Mouse (Mus musculus) A20 (cell line): ENCODE data around the gene Usp36.
A peak's percentile ranks its signal among the peaks of the same experiment; 100 is the strongest.

Experiments used
- DNase-seq: peaks from one replicate; pipeline ENCODE4 v3.0.0-alpha.2; 2011; ENCODE audit warnings: low read depth, low spot score

The Usp36 gene

GRCm38 (mm10) chr11:118248150-118249011 lies 41.7 kb downstream of the Usp36 start, which contains the start of gene Cyth1:
TSS of gene Cyth1 (minus strand) at chr11:118248592.
- peak; percentile 99 for DNase-seq

DNA sequence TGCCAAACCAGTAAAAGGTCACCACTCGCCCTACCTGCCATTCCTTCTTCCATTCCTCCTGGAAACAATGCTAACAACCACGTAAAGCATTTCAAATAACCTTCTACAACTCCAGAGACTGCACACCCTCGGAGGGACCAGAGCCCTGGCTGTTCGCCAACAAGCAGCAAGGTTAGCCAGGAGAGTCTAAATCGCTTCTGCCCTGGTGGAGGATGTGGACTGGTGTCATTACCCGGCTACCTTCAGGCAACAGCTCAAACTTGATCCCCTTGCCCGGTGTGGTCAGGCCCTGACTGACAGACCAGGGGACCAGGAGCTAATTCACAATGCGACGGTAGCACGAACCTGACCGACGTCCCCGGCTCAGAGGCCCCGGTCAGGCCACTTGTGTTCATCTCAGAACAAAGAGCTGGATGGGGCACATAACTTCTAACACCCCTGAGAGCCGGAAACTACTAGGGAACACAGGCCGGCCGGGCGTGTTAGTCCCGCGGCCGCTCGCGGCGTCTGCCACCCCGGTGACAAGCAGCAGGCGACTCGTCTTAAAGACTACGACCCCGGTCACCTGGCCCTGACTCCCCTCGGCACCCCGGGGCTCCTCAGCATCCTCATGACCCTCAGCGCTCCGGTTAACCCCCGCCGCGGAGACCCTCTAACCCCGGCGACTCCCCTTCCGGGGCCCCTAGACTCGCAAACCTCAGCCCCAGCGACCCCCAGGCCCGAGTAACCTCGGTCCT lies 42.5 kb downstream of the Usp36 start:
- DNase-seq: peak; percentile 81

DNA sequence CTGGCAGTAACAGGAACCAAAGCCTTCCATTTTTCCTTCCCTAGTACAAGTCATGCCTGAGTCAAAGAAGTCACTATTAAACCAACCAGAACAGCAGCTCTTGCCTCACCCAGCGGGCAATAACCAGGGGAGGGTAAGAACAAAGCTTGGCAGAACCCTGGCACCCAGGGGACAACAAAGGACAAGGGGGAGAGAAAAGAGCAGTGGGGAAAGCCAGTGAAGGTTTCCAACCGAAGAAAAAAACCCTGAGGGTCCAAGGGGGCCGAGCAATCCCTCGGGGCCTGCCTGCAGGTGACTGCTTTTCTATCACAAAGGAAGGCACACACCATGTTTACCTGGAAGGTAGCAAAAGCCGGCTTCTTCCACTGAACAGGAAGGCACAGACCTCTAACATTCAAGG lies 43.3 kb downstream of the Usp36 start:
- peak; percentile 63 for DNase-seq

- peak; percentile 82 for DNase-seq
These were observed 44.9 kb downstream of the Usp36 start for GRCm38 (mm10) chr11:118245130-118245529.

GRCm38 (mm10) chr11:118243627-118244261 lies 46.3 kb downstream of the Usp36 start:
- DNase-seq: peak; percentile 95

DNA sequence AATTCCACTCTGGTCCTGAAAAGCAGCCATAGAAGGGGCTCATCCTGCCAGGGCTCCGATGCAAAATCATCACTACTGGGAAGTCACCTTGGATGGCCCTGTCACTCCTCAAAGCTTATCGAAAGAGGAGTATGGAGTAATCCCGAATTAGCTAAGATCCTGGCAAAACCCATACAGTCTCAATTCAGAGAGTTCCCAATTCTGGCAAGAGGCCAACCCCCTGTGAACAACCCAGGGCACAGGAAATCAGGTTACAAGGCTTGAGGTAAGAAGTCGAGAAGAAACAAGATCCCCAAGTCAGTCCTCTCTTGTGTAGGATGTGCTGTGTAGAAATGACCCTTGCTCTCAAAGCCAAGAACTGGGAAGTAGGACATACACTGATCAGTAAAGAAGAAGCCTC lies 47.5 kb downstream of the Usp36 start:
- DNase-seq: no peak

DNA sequence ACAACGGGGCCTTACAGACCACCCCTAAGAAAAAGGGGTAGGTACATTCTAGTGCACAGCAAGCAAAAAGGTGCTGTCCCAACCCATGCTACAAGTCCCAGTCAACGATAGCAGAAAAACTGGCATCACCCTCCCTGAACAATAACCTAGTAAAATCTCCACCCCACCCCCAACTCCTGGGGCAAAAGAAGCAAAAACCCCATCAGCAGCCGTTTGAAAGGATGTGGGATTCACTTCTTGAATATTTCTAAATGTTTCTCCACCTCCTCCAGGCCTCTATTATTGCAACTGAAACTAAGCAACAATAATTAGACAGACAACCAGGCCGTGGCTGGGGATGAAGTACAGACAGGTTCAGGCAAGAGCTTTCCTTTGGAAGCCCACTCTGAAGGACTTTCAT lies 49.7 kb downstream of the Usp36 start:
- no peak for DNase-seq

GRCm38 (mm10) chr11:118239281-118240198 lies 50.5 kb downstream of the Usp36 start:
- no peak for DNase-seq

DNA sequence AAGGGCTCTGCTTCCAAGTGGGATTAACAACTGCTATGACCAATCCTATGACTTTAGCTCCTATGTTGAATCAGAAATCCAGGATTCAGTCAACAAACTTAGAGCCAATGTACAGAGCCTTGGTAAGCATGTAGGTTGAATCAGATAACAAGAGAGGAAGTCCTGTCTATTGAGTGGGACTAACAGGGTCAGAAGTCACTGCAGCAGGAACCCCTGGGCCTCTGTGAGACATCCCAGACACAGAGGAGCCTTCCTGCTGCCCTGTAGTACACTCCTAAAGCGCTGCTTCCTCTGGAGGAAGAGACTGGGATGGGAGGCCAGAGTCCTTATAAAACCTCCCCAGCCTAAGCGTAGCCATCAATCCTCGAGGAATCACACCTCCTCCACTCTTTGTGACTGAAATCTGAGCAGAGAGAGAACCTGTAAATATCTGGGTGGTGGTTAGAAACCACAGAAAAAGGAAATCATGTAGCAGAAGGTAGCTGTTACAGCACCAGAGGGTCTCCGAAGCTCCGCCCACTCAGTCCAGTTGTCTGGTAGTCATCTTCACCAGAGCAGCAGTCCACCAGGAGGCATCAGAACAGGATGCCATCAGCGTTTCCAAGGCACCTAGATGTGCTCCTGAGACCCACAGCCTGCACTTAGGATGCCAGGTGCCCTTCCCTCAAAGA lies 53.4 kb downstream of the Usp36 start:
- peak; percentile 73 for DNase-seq

GRCm38 (mm10) chr11:118234929-118235328 lies 55.1 kb downstream of the Usp36 start:
- DNase-seq: no peak

DNA sequence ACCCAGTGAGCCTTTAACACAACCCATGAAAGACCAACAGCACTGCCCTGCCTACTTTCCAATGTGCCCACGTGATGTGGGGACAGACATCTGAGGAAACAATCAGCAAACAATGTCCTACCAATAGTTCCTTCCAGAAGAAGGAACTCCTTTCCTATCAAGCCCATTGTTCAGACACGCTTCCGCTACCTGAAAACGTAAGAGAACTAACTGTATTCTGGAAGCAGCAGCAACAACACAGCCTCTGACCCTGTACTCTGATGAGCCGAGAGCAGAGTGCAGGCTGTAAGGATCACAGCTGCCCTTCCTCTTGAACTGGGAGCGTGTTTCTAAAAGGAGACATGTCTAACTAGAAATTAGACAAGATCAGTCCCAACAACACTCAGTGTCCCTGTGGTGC lies 55.5 kb downstream of the Usp36 start:
- DNase-seq: no peak

DNA sequence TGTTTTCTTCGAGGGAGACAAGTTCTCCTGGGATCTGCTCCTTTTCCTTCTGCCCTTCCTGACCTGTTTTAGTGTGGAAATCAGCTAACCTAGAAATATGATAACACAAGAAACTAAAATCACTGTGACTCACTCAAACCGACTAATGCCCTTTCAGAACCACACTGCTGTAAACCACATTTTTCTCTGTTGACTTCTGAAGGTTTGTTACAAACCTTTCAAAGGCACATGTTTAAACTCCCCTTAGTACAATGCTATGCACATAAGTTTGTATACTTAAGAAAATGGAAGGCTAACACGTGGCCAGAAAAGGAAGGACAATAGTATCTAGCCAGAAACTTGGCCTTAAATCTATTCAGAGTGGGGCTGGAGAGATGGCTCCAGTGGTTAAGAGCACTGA lies 56.1 kb downstream of the Usp36 start:
- DNase-seq: no peak

DNA sequence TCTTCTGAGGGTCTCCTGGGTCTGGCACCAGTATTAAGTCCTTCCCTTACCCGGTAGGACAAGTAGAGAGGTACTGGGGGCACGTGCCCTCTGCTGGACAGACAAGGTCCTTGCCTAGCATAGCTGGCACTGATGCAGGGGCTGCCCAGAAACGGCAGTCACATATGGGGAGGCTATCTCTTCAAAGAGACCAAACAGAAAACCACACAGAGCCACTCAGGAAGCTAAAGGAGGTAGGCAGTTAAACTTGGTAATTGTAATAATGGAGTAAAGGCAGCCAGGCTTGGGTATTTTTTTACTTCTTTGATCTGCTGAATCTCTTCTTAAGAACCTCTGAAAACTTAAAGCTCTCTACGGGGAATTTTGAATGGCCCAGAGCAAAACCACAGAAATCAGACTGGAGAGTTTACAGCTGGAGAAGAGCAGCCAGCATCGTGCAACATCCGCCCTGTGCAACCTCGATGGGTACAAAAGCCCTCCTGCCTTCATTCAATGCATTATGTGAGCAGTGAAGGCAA lies 57.7 kb downstream of the Usp36 start:
- peak; percentile 88 for DNase-seq

DNA sequence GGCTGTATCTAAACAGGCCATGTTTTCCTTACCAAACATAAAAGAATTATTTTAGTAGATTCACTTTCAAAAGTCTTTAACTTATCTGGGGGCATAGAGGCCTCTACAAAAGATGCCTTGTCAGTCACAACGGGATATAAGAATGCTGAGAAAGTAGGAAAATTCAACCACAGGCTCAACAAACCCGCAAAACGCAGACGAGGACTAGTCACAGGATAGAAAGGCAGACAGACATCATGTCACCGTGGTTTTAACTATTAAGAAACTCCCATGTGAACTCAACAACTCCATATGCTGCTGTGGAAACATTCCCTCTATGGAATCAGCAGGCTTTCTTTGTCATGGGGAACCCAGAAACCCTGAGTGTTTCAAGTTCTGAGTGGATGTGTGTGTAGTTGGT lies 60.1 kb downstream of the Usp36 start:
- DNase-seq: no peak

- no peak for DNase-seq
These were observed 62.4 kb downstream of the Usp36 start for GRCm38 (mm10) chr11:118227650-118228049.

DNA sequence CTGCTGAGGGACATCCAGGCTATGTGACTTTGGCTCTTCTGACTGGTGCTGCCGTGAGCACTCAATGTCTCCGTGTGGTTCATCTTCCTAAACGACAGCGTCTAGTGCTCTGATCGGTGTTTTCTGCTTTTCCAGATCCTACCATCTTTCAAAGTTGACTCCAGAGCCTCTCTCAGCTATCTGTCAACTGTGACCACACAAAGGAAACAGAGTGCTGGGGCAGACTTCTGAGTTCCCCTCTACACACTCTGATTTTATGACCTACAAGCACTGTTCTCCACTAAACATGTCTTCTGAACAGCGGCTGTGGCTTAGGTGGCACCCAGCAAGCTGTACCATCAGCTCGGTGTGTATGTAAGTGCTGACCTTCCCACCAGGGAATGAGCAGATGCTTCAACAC lies 63.2 kb downstream of the Usp36 start:
- no peak for DNase-seq

DNA sequence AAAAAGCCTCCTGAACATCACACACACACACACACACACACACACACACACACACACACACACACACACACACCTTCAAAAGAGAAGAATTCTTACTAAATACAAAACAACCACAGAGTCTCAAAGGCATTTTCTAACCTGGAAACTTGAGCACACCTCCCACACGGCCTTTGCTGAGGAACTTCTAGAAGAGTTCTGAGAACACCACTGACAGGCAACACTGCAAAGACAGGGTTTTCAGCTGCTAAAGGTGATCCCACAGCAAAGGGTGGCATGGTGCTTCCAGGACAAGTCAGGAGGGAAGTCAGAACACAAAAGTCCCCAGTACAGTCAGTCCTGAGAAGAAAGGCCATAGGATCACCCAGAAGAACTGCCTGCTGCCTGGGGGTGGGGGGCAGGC lies 64.2 kb downstream of the Usp36 start:
- DNase-seq: no peak

GRCm38 (mm10) chr11:118225056-118225836 lies 64.8 kb downstream of the Usp36 start:
- DNase-seq: no peak

GRCm38 (mm10) chr11:118223416-118224067 lies 66.5 kb downstream of the Usp36 start:
- DNase-seq: peak; percentile 59
